Mouse (Mus musculus): ENCODE results near the gene Capg.
"Not testable (repeated sequence)": the region's sequence is repeated elsewhere in the genome, so short reads cannot be mapped to it uniquely, and the experiment has no call there.

The Capg gene

DNA sequence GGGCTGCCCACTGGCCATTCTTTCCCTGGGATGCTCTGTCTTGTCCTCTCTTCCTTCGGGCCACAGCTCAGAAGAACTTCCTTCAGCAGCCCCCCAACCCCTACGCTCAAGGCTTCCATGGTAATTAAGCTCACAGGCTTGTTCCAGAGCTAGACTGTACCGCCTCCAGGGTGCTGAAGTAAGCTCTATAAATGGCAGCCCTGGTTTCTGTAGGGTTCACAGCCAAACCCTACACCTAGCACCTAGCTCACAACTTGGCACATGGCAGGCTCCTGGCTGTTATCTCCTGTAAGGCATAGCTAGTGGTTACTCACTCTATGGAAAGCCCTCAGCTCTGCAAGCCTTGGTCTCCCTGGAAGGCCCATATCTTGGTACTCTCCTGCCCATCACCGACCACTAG, 11.6 kb upstream of the Capg start:
- DNase-seq (ENCODE audit: low read depth): no peak

- DNase-seq (ENCODE audit: low read depth): not testable (repeated sequence)
These were observed 10.6 kb upstream of the Capg start for GRCm38 (mm10) chr6:72533555-72533954.

GRCm38 (mm10) chr6:72534035-72534809, 10.0 kb upstream of the Capg start:
- peak; percentile 85 for DNase-seq (ENCODE audit: low read depth)

GRCm38 (mm10) chr6:72535165-72535564, 9.0 kb upstream of the Capg start:
- peak; percentile 93 for DNase-seq (ENCODE audit: low read depth)

GRCm38 (mm10) chr6:72537998-72538500, 6.1 kb upstream of the Capg start:
- DNase-seq (ENCODE audit: low read depth): peak; percentile 21

GRCm38 (mm10) chr6:72538562-72539031, 5.6 kb upstream of the Capg start:
- DNase-seq (ENCODE audit: low read depth): peak; percentile 92

DNA sequence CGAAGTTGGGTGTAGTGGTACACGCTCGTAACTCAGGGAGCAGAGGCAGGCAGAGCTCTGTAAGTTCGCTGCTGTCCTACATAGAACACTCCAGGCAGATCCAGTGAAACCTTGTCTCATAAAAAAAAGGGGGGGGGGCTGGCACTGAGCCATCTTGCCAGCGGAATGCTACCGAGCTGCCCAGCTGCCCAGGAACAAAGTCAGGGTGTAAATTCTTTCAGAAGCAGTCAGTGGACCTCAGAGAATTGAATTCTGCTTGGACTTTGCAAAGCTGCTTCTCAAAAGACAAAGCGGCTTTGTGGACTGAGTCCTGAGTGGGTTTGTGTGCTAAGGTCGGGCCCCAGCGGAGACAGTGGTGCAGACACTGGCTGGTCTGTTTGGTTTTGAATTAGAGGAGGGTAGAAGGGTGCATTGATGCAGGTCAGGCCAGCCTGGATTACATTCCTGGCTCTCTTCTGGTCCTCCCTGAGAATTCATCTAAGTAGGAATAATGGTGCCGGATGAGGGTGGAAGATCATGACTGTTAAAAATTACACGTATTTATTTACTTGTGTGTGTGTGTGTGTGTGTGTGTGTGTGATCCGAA, 833 bp upstream of the Capg start:
- DNase-seq (ENCODE audit: low read depth): no peak

DNA sequence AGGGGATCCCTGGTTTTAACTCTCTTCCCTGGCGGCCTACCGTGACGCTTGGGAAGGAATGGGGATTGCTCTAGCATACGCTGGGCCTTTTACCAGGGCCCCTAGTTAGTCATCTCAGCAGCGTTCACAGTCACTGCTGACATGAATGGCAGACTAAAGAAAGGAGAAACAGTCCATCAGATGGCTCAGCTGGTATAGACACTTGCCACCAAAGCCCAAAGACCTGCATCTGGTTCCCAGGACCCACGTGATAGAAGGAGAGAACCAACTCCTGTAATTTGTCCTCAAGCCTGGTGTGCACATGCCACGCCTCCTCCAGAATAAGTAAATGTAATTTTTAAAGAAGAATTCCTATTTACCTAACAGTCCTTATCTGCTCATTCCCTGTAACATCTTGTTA, 1.2 kb downstream of the Capg start:
- no peak for DNase-seq (ENCODE audit: low read depth)

DNA sequence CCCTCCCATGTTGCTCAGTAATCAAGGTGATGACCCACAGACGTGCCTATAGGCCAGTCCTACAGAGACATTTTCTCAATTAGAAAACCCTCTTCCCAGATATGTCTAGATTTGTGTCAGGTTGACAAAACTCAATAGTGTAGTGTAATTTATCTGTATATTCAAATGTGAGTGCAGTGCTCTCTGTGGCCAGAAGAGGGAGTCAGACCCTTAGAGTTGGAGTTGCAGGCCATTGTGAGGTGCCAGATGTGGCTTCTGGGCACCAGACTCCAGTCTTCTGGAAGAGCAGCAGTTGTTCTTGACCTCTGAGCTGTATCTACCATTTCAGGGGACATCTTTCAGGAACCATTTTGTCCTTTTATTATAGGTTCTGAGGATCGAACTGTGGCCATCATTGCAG, 2.9 kb downstream of the Capg start:
- no peak for DNase-seq (ENCODE audit: low read depth)

DNA sequence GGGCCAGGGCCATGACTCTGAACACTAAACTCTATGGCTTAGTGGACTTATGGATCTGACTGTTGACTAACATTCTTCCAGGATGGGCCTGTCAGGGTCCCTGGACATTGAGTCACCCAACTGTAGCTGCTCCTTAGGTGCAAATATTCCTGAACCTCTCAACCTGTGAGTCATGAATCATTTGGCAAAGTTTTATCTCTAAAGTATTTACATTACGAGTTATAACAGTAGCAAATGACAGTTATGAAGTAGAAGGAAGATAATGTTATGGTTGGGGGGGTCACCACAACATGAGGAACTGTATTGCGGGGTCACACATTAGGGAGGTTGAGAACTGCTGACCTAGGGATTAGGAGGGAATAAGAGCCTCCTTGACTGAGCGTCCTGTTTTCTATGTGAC, 3.7 kb downstream of the Capg start:
- DNase-seq (ENCODE audit: low read depth): no peak

GRCm38 (mm10) chr6:72549041-72549580, 4.9 kb downstream of the Capg start:
- no peak for DNase-seq (ENCODE audit: low read depth)

- DNase-seq (ENCODE audit: low read depth): no peak
These were observed 5.8 kb downstream of the Capg start for GRCm38 (mm10) chr6:72550025-72550424.

- peak; percentile 65 for DNase-seq (ENCODE audit: low read depth)
These were observed 6.4 kb downstream of the Capg start for GRCm38 (mm10) chr6:72550503-72551100.

DNA sequence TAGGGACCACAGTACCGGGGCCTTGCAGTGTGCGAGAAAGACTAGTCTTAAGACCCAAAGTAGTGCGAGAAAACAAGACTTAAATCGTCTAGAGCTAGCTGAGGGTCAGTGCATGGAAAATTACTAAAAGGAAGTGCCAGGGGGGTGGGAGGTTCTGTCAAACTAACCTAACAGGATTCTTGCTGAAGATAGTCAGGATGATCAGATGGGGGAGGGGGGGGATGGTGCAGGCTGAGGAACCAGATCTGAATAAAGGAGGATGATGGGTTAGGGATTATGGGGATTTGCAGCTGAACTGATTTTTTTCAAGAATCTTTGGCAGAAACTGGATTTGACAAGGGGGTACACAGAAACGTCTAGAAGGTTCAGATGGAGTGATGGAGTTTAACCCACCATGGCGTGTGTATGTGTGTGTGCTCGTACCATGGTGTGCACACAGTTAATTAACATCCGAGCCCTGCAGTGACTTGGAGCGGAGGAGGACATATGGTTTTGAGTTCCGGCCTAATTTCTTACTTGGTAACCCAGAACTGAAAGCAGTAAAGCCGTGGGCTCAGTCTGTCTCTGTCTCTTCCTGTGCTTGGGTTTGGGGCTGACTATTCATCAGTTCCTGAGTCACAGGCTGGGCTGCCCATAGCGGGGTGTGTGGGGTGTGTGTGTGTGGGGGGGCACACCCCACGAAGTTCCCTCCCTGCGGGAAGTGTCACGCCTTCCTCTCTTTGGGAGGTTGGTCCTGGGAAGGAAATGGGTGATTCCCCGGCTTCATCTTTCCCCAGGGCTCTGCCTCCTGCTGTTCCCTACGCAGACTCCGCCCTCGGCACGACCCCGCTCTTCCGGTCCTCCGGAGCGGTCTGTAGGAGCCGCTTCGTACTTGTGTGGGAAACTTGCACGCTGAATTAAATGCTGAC, 8.2 kb downstream of the Capg start:
- peak; percentile 83 for DNase-seq (ENCODE audit: low read depth)

DNA sequence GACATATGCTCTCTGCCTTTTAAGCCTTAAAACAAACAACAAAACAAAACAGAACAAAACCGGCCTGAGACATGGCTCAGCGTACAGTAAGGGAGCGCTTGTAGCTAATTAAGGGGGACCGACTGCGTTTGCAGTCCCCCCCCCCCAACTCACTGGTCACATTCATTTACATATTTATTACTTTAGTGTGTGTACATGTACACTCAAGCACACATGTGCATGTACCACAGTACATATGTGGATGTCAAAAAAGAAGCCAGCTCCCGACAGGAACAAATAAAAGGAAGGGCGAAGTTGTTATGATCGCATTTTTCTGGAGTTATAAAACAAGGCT, 8.9 kb downstream of the Capg start:
- no peak for DNase-seq (ENCODE audit: low read depth)

DNA sequence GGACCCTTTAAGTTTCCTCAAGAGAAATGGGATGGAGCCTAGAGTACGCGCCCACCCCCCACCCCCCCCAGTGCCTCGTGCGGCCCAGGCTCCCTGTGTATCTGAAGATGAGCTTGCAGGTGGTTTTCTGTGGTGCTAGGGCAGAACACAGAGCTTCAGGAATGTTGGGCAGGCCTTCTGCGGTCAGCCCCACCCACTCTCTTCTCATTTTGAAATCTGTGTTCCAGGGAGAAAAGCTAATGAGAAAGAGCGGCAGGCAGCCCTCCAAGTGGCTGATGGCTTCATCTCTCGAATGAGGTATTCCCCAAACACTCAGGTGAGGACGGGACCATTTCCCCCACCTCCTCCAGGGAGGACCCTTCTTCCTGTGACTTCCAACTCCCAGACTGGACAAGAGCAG, 16.6 kb downstream of the Capg start:
- no peak for DNase-seq (ENCODE audit: low read depth)

DNA sequence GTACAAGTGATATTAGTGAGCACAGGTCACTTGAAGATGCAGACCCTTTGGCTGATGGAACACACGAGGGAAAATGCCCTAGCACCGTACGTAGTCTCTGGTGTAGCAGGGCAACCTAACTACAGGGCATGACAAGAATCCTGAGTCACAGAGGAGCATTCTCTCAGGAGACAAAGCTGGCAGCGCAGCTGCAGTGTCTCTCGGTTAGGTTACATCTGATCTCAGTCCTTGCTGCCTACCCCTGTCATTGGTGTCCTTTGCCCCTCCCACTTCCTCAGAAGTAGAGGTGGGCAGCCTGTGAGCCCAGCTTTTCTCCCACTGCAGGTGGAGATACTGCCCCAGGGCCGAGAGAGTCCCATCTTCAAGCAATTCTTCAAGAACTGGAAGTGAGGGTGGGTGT, 18.3 kb downstream of the Capg start:
- no peak for DNase-seq (ENCODE audit: low read depth)

DNA sequence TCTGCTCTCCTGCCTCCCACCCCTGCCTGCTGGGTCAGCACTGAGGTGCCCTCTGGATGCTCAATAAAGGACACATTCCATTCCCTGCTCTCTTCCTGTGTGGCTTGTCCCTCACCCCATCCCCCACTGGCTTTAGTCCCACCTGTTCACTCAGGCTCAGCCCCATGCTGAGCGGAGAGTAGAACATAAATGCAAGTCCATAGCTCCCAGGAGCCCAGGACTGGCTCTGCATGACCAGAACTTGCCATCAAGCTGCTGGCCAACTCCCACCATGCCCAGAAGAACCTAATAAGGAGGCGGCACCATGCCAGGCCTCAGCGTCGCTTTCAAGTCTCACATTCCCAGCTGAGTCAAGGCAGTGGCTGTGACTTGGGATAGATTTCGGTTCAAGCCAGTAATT, 18.7 kb downstream of the Capg start:
- no peak for DNase-seq (ENCODE audit: low read depth)

DNA sequence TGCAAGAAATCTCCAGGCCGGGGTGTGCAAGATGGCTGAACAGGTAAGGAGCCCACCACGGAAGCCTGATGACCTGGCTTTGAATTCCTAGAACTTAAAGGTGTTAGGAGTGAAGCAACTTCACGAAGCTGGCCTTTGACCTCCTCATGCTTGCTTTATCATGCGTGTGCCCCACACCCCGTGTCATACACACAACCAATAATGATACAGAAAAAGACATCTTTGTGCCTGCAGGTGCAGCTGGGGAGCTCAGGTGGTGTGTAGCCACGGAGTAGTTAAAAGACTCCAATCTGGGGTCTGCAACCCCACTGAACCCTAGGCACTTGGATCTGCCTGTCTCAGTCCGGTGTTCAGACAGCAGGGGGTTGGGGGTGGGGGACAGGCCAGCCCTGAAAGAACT, 21.3 kb downstream of the Capg start:
- DNase-seq (ENCODE audit: low read depth): no peak

DNA sequence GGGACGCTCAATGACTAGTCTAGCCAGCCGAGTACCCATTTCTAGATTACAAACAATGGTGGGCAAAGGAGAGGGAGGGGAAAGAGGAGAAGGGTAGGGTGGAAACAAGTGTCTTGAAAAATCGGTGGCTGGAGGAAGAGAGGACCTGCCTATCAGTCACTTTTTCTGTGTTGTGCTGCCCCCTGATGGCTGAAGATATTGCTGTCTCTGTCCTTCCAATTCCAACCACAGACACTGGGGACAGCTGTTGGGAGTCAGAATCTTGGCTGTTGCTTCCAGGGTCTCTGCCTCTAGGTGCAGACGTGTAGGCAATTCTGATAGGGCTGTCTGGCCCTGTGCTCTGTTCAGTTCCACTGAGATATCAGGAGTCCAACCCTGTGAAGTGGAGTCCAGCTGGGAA, 21.9 kb downstream of the Capg start:
- DNase-seq (ENCODE audit: low read depth): peak; percentile 92

DNA sequence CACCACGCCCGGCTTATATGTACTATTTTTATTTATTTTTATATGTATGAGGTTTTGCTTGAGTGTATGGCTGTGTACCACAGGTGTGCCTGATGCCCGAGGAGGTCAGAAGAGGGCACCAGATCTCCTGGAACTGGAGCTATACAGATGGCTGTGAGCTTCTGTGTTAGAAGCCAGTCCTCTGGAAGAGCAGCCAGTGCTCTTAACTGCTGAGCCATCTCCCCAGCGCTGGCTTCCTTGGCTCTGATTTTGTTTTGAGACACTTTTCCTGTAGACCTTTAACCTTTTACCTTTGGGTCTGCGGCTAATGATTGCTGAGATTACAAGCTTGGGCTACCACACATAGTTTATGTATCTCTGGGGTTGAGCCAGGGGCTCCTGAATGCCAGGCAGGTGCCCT, 23.3 kb downstream of the Capg start:
- no peak for DNase-seq (ENCODE audit: low read depth)

- DNase-seq (ENCODE audit: low read depth): no peak
These were observed 24.5 kb downstream of the Capg start for GRCm38 (mm10) chr6:72568736-72569135.
